Mouse (Mus musculus): ENCODE results near the gene C2cd2. TPM values are rescaled to one million over a fixed set of nuclear protein-coding genes. Genes with fewer than 3 reads are reported as not detected.
"Not testable (repeated sequence)": the region's sequence is repeated elsewhere in the genome, so short reads cannot be mapped to it uniquely, and the experiment has no call there.

C2cd2 gene
- polyA plus RNA-seq, 1 experiment: 10.1 TPM

DNA sequence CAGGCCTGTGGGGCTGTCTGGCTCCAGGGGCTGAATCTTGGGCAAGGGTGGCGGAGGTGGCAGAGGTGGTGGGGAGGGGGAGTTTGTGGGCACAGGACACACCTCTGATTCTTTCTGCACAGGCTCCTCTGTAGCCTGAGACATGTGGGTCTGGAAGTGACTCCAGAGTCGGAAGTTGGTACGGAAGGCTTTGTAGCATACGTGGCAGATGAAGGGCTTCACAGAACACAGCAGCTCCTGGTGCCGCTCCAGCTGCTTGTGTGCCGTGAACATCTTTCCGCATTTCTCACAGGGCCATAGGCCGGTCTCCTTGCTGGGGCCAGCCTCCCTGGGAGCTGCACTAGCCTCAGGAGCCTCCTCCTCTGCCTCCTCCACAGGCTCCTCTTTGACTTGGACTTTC, 12.3 kb downstream of the C2cd2 start:
- 98% methylated on average over 8 of the region's 8 CpGs for WGBS
- DNase-seq (ENCODE audit: low read depth, low spot score): no peak

DNA sequence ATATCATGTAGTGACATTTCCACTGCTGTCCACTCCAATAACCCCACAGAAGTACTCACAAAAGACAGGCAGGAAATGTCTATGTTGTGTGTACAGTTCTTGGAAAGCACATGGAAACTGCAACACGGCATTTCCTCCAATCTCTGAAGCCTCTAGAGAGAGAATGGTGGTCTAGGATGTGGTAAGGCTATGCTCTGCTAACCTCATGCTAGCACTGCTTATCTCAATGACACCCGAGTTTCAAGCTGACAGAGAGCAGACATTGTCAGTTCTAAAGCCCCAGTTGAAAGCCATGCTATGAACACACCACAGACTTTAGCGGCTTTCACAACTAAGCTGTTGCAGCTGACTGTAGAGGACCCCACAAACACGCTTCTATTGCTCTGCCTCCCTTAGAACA, 13.6 kb downstream of the C2cd2 start:
- WGBS: 80% methylated on average over 4 of the region's 4 CpGs
- no peak for DNase-seq (ENCODE audit: low read depth, low spot score)

DNA sequence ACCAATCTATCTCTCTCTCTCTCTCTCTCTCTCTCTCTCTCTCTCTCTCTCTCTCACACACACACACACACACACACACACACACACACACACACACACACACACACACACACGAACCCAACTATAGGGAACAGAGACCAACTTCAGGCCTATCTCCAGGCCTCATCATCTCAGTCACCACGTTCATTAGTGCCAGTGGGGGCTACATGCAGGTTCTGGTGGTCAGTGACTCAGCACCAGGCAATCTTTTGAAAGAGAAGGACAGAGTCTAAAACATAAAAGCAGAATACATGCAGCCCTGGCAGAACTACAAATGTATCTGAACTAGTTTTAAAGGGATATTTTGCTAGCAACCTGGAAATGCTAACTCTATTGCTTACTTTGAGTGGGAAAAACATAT, 15.4 kb downstream of the C2cd2 start:
- DNase-seq (ENCODE audit: low read depth, low spot score): not testable (repeated sequence)
- 77% methylated on average over 2 of the region's 2 CpGs for WGBS

DNA sequence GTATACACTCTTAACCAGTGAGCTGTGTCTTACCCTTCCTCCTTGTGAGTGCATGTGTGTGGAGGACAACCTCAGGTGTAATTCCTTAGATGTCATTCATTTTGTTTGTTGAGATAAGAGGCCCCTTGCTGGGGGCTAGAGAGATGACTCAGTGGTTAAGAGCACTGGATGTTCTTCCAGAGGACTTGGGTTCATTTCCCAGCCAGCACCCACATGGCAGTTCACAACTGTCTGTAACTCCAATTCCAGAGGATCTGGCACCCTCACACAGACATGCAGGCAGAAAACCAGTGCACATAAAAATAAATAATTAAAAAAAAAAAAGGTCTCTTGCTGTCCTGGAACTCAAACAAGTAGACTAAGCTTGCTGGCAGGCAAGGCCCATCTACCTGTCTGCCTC, 20.6 kb downstream of the C2cd2 start:
- no peak for DNase-seq (ENCODE audit: low read depth, low spot score)

DNA sequence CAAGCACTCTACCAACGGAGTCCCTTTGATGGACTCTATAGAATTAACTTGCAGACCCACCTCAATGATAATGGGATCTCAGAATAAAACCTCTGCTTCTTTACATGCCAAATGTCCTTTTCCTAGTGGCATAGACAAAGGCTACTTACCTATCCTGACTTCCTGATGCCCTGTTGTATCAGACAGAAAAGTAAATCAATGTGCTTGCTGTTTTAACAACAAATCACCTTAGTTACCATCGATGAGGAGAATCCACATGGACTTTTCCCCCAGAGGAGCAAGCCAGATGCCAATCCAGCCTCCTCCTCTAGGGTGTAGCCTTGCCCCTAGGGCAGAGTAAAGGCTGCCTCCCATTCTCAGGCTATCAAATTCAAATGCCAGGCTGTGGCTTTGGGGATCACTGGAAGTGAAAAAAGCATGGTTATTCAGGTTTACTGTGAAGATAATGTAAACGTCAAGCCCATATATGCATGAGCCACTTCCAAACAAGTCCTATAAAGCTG, 21.9 kb downstream of the C2cd2 start:
- DNase-seq (ENCODE audit: low read depth, low spot score): no peak
- WGBS: 77% methylated on average over 3 of the region's 3 CpGs

DNA sequence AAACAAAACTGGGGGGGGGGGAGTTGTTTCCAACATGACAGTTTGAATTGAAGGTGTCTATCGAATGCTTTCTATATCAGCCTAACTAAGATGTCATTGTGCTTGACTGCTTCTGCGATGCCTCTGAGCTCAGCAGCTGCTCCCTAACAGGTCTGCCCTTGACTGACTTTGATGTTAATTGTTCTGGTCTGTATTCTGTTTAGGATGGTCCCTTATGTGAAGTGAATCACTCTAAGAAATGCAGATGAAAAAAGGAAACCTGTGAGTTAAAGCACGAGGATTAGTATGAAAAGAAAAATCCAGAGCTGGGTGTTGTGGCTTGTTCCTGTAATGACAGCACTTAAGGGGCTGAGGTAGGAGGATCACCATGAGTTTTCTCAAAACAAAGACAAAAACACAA, 26.6 kb downstream of the C2cd2 start:
- 88% methylated on average over 3 of the region's 3 CpGs for WGBS
- no peak for DNase-seq (ENCODE audit: low read depth, low spot score)

DNA sequence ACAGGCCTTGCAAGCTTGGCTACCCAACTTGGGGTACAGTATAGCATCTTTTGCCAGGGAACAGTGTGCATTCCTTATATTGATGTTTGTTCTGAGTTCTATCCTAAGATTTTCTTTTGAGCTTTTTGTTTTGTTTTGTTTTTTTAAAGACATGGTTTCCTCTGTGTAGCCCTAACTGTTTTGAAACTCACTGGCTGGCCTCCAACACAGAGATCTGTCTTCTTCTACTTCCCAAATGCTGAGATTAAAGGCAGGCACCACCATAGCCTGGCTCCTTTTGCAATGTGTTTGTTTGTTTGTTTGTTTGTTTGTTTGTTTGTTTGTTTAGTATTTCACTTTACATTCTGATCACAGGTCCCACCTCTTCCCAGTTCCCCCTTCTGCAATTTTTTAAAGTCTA, 32.2 kb downstream of the C2cd2 start:
- DNase-seq (ENCODE audit: low read depth, low spot score): no peak

DNA sequence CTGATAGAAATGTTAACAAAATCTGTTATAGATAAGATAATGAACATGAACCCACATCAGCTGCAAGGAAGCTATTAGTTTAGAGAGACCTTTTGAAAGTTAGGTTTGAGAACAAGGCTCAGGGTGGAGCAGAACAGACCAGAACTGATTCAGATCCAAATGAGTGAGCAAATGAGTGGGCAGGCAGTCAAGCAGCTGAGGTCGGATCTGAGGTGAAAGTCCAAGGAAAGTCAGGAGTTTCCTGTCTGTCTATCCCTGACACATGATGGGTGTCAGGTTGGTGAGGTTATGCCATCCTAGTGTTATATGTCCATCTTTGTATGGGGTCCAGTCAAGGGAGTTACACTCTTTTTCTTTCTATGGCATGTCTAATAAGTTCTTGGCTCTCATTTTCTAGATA, 32.9 kb downstream of the C2cd2 start:
- 35% methylated on average over 1 of the region's 1 CpGs for WGBS
- DNase-seq (ENCODE audit: low read depth, low spot score): no peak

DNA sequence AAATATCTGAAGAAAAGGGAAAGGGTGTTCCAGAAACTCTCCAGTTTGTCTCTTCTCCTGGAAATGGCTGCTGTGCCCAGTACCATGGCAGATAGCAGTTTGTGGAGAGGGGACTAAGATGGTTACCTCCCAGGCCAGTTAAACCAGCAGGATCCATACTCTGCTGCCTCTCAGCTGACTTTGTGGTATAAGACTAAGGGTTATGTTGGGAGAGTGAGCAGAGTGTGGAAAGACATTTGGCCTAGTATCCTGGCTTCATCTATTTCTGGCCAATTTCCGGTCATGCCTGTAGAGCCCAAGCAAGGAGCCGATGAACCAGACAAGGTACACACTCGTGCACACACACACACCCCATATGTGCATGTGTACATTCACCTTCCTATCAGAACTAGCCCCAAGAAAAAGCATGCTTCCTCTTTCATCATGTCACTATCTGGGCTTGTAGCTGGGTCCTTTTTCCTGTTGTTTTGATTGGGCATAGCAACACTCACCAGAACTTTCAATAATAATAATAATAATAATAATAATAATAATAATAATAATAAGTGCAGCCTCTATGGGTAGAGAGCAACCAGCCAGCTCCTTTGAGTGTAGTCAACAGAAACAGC, 35.0 kb downstream of the C2cd2 start:
- WGBS: 86% methylated on average over 3 of the region's 3 CpGs
- DNase-seq (ENCODE audit: low read depth, low spot score): no peak

DNA sequence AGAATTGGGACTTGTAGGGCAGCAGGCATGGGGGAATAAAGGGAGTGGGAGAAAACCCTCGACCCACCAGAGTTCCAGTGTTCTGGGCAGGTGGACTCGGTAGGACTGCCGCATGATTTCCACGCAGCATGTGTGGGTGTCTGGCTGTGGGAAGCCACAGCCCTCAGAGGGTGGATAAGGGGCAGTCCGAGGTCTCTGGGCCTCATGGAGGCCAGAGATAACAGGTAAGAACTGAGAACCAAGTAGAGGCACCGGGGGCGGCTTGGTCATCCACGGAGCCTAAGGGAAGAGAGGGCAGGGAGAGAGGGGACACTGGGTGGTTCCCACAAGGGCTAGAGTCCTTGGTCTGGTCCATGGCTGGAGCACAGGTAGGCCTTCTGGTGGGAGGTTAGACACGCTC, 36.0 kb downstream of the C2cd2 start:
- DNase-seq (ENCODE audit: low read depth, low spot score): no peak
- WGBS: 88% methylated on average over 9 of the region's 9 CpGs

DNA sequence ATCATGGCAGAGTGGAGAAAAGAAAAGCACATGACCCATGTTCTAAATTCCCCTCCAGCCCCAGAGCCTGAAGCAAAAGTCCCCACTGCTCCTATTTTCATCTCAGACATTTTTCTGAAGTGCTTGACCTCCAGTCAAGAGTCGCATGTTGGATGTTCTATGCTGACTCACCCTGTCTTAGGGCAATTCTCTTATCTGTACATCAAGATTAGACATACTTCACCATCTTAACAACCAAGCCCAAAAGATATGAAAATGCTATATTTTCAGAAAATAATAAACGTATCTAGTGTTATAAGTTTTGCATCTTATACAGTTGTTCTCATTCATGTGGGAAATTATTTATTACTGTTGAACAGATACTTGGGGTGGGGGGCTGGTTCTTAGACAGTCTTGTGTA, 36.6 kb downstream of the C2cd2 start:
- 65% methylated on average over 2 of the region's 2 CpGs for WGBS
- DNase-seq (ENCODE audit: low read depth, low spot score): no peak

DNA sequence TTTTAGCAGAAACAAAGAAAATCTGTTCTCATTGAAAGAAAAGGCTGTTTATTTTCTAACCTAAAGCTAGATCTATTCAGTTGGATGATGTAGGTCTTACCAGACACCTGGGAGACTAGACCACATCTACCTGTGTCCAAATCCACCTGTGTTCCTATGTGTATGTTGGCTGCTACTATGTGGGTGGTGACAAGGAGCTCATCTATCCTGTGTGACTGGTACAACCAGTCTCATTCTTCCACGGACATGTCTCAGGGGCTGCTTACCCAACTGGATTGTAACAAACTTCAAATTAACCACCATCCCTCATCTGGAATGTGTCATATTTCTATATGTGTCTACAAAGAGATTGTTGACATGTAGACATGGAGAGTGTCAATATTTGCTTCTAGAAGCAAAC, 38.7 kb downstream of the C2cd2 start:
- no peak for DNase-seq (ENCODE audit: low read depth, low spot score)
- WGBS: 39% methylated on average over 1 of the region's 1 CpGs

DNA sequence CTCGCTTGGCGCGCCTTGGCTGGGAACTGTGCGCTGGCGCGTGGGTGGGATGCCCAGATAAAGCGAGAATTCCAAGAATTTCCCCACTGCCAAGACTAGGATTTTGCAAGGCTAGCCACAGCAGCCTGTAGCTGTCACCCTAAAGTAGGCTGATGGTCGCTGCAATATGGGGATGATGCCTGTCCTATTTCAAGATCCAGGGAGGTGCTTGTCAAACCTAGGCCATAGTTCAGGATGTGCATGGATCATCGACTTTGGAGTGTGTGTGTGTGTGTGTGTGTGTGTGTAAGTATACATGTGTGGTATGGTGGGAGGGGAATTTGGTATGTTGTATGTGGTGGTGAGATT, 39.6 kb downstream of the C2cd2 start:
- WGBS: under 1% methylated on average over 9 of the region's 9 CpGs
- no peak for DNase-seq (ENCODE audit: low read depth, low spot score)

DNA sequence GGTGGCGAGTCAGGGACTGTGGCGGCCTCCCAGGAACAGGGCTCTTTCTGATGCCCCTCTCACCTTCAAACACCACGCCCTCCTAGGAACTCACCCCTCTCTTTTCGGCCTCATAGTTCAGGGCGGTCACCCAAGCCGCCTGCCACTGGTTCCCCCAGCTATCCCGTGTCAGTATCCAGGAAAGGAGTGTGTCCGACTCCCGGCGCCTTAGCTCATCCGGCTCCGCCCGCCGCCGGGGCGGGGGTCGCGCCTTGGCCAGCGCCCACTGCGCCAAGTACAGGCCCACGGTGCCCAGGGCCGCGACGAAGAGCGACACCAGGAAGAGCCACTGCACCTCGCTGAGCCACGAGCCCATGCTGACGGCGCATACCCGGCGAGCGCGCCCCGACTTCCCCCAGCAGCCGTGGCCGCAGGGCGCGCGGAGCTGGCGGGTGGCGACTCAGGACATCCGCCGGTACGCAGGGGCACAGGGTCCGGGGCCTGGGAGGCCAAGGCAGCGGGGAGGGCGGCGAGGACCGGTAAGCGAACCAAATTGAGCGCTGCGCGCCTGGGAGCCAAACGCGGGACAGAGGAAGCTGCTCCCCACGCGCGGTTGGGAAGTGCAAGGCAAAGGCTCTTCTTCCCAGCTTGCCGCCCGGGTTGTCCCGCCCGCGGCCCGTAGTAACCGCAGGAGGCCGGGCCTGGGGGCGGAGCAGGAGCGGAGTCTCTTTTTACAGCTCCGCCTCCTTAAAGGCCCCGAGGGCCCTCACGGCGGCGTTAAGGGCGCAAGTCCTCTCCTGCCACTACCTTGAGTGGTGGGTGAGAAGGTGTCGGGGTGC, 40.2 kb downstream of the C2cd2 start:
- under 1% methylated on average over 75 of the region's 75 CpGs for WGBS
- peak; percentile 69 for DNase-seq (ENCODE audit: low read depth, low spot score)

DNA sequence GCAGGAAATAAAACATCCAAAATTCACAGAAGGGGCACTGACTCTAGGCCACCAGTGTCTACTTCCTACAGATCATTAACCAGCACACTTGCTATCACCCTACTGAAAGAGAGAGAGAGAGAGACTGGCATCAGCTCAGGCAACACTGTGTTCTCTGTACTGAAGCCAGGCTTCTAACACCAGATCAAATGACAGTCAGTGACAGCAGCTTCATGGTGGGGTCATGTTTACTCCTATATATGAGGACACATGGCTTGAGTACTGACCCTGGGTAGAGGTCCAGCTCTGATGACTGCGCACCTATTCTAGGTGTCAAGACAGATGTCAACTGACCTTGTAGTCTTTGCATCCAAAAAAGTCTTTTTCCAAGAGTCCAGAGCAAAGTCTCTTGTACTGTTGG, 41.8 kb downstream of the C2cd2 start:
- WGBS: 100% methylated on average over 1 of the region's 1 CpGs

DNA sequence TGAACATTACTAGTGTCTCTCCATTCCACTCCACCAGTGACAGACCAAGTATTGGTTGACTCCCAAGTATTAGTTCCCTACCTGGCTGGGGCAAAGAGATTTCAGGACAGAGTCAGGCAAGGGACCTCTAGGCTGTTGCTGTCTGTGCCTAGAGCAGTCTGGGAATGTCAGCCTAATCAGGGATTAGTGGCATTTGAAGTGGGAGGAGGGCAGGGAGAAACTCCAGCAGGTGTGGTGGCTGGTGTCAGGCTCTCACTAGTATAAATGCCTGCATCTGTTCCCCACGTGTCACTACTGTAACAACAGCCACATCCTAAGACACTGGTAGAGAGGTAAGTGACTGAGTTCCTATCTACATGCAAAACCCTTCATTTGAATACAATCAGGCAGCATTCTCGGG, 42.6 kb downstream of the C2cd2 start:
- DNase-seq (ENCODE audit: low read depth, low spot score): no peak
- WGBS: 59% methylated on average over 2 of the region's 2 CpGs

More for the DNA sequence above, 41.8 kb downstream of the C2cd2 start:
- no peak for DNase-seq (ENCODE audit: low read depth, low spot score)

DNA sequence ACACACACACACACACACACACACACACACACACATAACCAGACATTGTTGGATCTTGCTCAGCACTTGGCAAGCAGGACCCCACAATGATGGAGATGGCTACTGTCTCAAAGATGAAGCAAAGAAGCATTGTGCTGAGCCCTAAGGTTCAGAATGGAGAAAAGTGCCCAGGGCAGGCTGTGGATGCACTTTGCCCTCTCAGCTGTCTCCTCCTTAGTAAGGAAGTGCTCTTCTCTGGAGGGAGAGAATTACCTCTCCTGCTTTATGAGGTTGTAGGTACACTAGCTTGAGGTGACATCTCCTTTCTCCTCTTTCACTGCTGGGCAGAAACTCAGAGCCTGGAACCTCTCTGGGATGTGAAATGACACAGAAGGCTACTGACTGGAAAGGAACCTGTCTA, 49.5 kb downstream of the C2cd2 start:
- DNase-seq (ENCODE audit: low read depth, low spot score): no peak

DNA sequence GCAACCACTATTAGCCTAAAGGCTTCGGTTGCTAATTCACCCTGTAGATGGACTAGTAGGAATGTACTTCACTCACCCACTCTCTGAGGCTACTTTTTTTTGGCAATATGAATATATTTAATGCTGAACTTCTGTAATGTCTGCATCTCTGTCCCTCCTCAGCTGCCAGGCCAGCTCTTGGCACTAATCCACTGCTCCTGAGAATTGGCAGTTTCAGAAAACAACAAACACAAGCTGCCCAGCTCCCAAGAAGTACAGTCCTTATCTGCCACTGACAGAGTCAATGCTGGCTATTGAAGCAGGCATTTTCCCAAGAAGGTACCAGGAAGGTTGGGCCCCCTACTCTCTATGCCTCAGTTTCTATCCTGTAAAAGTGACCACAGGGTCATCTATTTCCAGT, 53.0 kb downstream of the C2cd2 start:
- 98% methylated on average over 1 of the region's 1 CpGs for WGBS
- DNase-seq (ENCODE audit: low read depth, low spot score): no peak

DNA sequence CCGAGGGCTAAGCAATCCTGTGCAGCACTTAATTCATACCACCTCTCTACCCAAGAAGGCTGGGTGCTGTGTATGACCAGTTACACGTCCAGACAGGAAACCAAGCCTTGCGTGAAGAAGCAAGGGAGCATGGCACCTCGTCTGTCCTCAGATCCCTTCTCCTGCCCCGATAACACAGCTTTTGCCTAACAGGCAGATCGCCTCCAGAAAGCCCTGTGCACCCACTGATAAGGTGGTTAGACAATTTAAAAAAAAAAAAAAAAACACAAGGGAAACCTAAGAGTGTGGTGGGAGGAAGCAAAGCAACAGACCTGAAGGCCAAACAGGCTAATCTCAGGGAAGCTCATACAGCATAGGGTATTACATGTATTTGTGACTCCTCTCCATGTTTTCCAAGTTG, 54.9 kb downstream of the C2cd2 start:
- no peak for DNase-seq (ENCODE audit: low read depth, low spot score)
- 92% methylated on average over 6 of the region's 6 CpGs for WGBS

DNA sequence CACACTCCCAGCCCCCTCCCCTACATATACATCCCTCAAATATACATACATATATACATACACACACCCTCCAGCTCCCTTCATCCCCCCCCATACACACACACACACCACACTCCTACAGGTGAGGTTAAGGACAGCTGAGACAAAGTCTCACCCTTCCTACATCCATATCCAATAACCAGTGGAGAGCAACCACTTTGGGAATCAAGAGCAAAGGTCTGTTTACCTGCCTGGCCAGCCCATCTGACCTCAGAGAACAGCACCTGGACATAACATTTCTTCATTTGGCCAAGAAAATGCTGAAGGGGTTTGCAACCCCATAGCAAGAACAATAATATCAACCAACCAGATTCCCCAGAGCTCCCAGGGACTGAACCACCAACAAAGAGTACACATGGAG, 56.1 kb downstream of the C2cd2 start:
- no peak for DNase-seq (ENCODE audit: low read depth, low spot score)

DNA sequence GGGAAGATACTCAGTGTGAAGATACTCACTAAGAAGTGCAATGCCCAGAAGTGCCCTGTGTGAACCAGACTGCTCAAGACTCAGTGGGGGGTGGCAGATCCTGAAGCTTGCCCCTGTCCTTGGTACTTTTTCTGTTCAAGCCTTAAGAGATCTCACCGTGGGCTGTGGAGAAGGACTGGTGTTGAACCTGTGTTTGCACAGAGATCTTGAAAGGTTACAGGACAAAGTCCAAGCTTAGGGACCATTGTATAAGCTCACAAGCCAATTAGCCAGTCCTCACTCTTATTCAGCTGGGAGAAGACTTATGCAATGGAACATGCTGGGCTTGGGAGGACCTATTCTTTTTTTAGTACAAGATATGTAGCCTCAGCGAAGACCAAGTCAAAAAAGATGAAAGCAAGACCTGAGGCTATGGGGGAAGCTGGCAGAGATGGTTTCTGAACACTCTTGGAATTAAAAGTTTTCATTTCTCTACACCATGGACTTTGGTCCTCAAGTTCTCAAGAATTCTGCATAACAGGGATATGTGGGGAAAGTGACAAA, 56.9 kb downstream of the C2cd2 start:
- DNase-seq (ENCODE audit: low read depth, low spot score): no peak
- 54% methylated on average over 2 of the region's 2 CpGs for WGBS
